Mouse (Mus musculus) thymus, adult 2 months (tissue): ENCODE measurements around the gene Clba1. TPM values are rescaled to one million over a fixed set of nuclear protein-coding genes. Genes with fewer than 3 reads are reported as not detected.
"Not testable (repeated sequence)": the region's sequence is repeated elsewhere in the genome, so short reads cannot be mapped to it uniquely, and the experiment has no call there.

ENCODE experiments used
- DNase-seq: peaks from one replicate; pipeline ENCODE4 v3.0.0; 2021
- H3K27ac ChIP-seq: fragments of 200-500 bp; 2 replicates; pipeline ENCODE4 v1.5.1; 2012; ENCODE audit warnings: low read length, control low read depth; ENCODE audit not compliant: control insufficient read depth, insufficient read depth
- H3K27me3 ChIP-seq: fragments of 200-500 bp; 2 replicates; pipeline ENCODE4 v1.6.1; 2012; ENCODE audit warnings: mild to moderate bottlenecking, low read length, moderate library complexity, mixed read lengths; ENCODE audit not compliant: control insufficient read depth, insufficient read depth
- H3K36me3 ChIP-seq: fragments of 200-500 bp; 2 replicates; pipeline ENCODE4 v1.6.1; 2012; ENCODE audit warnings: mild to moderate bottlenecking, low read length, moderate library complexity; ENCODE audit not compliant: control insufficient read depth, insufficient read depth
- H3K4me1 ChIP-seq: fragments of 200-500 bp; replicated peaks from 2 replicates; pipeline ENCODE4 v1.6.1; 2012; ENCODE audit warnings: low read length; ENCODE audit not compliant: control insufficient read depth, insufficient read depth
- H3K4me3 ChIP-seq: fragments of 200-500 bp; 2 replicates; pipeline ENCODE4 v1.5.1; 2012; ENCODE audit warnings: mild to moderate bottlenecking, low read length, control low read depth, moderate library complexity; ENCODE audit not compliant: control insufficient read depth, insufficient read depth
- CTCF ChIP-seq: fragments of 200-500 bp; IDR thresholded peaks from 2 replicates; pipeline ENCODE4 v1.5.1; 2012; ENCODE audit warnings: mild to moderate bottlenecking, control low read depth, low read length, moderate library complexity, borderline replicate concordance; ENCODE audit not compliant: control insufficient read depth, poor library complexity, insufficient read depth; ENCODE audit errors: extremely low read depth
- POLR2A ChIP-seq: fragments of 200-500 bp; IDR thresholded peaks from 2 replicates; pipeline ENCODE4 v1.6.1; 2012; ENCODE audit warnings: mild to moderate bottlenecking, low read length, control low read depth, moderate library complexity; ENCODE audit not compliant: control insufficient read depth, poor library complexity, insufficient read depth; ENCODE audit errors: extremely low read depth
- WGBS: fragments of 180-500 bp; shearing (Covaris S2); methylation state at CpG from one replicate; pipeline ENCODE4 v1.1.7; 2018; 5-methylcytosine and 5-hydroxymethylcytosine counted together
- polyA plus RNA-seq: library from polyadenylated mRNA; depleted of rRNA; stranded (reverse); fragments of >200 nt; gene quantifications from 2 replicates; pipeline ENCODE4 v1.2.3, GENCODE M21; 2012

The Clba1 gene
- polyA plus RNA-seq, 1 experiment, result 2.9 TPM

- DNase-seq, result no peak
- Histone ChIP-seq H3K27me3 (no peaks in the 10 kb centered on the region), H3K4me3 (no peak overlapping the region), H3K36me3 (peaks cover under 1% of the 10 kb centered on the region; the same call in 1 of the 2 replicates), H3K4me1 (peaks cover 10% of the 10 kb centered on the region), H3K27ac (no peak overlapping the region)
- WGBS, result 96% methylated on average over 5 of the region's 5 CpGs
- no peak for TF ChIP-seq POLR2A
- no peak for TF ChIP-seq CTCF
These were observed 23.7 kb downstream of the Clba1 start for GRCm38 (mm10) chr12:112832411-112832810.

DNA sequence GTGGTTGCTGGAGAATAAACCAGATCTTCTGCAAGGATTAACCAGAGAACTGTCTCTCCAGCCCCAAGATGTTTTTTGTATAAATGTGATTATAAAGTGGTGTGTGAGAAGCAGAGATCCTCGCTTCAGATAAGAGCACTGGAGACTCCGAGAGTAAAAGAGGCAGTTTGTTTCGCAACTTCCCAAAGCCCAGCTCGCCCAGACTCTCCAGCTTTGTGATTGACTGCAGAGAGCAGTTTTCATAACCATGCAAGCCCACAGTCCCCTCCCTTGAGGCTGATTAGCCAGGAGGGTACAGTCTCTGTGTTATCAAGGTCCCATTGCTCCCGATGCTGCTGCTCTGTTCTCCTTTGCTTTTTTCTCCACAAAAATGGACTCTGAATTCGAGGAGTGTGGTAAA, 24.8 kb downstream of the Clba1 start:
- 21% methylated on average over 6 of the region's 6 CpGs for WGBS
- TF ChIP-seq CTCF (no peak), POLR2A (no peak)
- Histone ChIP-seq H3K36me3 (no peaks in the 10 kb centered on the region), H3K27ac (no peak overlapping the region), H3K27me3 (no peaks in the 10 kb centered on the region), H3K4me3 (no peak overlapping the region), H3K4me1 (peaks cover 3% of the 10 kb centered on the region)
- DNase-seq, result no peak

GRCm38 (mm10) chr12:112835046-112835445, 26.3 kb downstream of the Clba1 start:
- no peak for DNase-seq
- TF ChIP-seq CTCF (no peak), POLR2A (no peak)
- H3K4me1 ChIP-seq, result peaks cover 3% of the 10 kb centered on the region
- no peaks in the 10 kb centered on the region for H3K36me3 ChIP-seq
- no peak overlapping the region for H3K27ac ChIP-seq
- H3K27me3 ChIP-seq, result no peaks in the 10 kb centered on the region
- H3K4me3 ChIP-seq, result no peak overlapping the region
- WGBS, result 93% methylated on average over 2 of the region's 2 CpGs

DNA sequence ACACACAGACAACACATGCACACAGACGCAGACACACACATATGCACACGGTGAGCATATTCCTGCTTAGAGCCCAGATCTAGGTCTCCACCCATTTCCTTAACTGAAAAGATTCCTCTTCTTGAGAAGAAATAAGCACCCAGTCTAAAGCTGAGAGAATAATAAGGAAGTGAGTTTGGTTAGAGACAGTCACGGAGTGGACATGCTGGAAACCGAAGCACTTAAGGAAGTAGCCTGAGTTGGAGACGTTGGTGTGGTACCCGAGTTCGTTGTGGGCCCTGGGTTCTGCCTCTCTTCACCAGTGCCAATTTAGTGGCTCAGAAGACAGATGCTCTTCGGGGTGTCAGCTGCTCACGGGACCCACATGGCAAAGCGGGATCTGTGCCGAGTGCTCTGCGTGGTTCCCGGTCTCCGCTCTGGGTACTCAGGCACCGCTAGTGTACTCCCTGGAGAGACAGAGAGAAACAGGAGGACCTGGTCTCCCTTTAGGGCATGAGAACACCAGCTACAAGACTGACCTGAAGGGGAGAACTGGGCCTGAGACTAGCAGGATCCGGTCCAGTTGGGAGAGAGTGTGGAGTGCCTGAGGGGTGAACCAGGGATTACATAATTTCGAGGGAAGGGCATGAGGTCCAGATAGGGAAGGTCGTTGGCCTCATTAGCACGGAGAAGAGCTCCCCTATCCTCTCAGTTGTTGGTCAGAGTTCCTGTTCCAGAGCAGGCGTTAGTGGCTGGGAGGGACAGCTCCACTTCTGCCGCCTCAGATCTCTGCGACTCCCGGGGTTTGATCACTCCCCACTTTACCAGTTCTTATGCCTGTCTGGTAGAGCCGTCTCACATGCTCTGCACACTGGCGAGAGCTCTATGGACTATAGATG, 31.7 kb downstream of the Clba1 start:
- Histone ChIP-seq H3K4me1 (no peaks in the 10 kb centered on the region), H3K27me3 (no peaks in the 10 kb centered on the region), H3K4me3 (no peak overlapping the region), H3K27ac (no peak overlapping the region), H3K36me3 (no peaks in the 10 kb centered on the region)
- no peak for DNase-seq
- 66% methylated on average over 25 of the region's 25 CpGs for WGBS
- TF ChIP-seq POLR2A, result no peak
- no peak for TF ChIP-seq CTCF

GRCm38 (mm10) chr12:112841338-112841892, 32.7 kb downstream of the Clba1 start:
- H3K36me3 ChIP-seq, DNase-seq, H3K27me3 ChIP-seq, H3K4me1 ChIP-seq, H3K4me3 ChIP-seq, H3K27ac ChIP-seq: not testable (repeated sequence)
- WGBS, result 85% methylated on average over 4 of the region's 4 CpGs

DNA sequence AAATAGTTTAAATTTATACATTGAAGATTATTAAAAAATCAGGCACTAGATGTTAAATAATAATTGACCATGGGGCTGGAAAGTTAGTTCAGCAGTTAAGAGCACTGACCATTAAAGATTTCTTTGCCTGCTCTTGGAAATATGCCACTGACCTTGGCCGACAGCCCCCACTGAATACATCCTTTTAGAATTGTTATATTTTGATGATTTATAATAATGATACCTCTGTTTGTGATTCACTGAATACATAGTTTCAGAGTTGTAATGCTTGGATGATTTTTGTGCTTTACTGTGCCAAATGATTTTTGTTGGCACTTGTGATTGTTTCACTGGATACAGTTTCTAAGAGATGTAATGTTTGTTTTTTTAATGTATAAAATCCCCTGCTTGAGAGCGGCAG, 33.4 kb downstream of the Clba1 start:
- not testable (repeated sequence) for H3K36me3 ChIP-seq, H3K4me3 ChIP-seq
- WGBS, result 91% methylated on average over 2 of the region's 2 CpGs

GRCm38 (mm10) chr12:112843803-112844202, 35.1 kb downstream of the Clba1 start:
- no peak overlapping the region for H3K27ac ChIP-seq
- WGBS, result 26% methylated on average over 3 of the region's 3 CpGs
- no peak overlapping the region for H3K4me3 ChIP-seq
- H3K4me1 ChIP-seq, result no peaks in the 10 kb centered on the region
- DNase-seq, result peak; percentile 92
- no peaks in the 10 kb centered on the region for H3K27me3 ChIP-seq
- TF ChIP-seq POLR2A (no peak), CTCF (peak; percentile 84)
- no peaks in the 10 kb centered on the region for H3K36me3 ChIP-seq

More for the DNA sequence above, 33.4 kb downstream of the Clba1 start:
- H3K27me3 ChIP-seq, H3K27ac ChIP-seq, H3K4me1 ChIP-seq, DNase-seq: not testable (repeated sequence)
